Mouse (Mus musculus): ENCODE measurements around the gene Afap1.

The Afap1 gene

GRCm38 (mm10) chr5:35935939-35936338 lies 42.8 kb downstream of the Afap1 start:
- DNase-seq (ENCODE audit: low spot score), result no peak

GRCm38 (mm10) chr5:35938249-35939223 lies 45.4 kb downstream of the Afap1 start:
- no peak for DNase-seq (ENCODE audit: low spot score)

- no peak for DNase-seq (ENCODE audit: low spot score)
Observed at GRCm38 (mm10) chr5:35939958-35940357, 46.8 kb downstream of the Afap1 start.

GRCm38 (mm10) chr5:35943541-35943940 lies 50.4 kb downstream of the Afap1 start:
- no peak for DNase-seq (ENCODE audit: low spot score)

GRCm38 (mm10) chr5:35946841-35947240 lies 53.7 kb downstream of the Afap1 start:
- no peak for DNase-seq (ENCODE audit: low spot score)

- DNase-seq (ENCODE audit: low spot score), result no peak
Observed at GRCm38 (mm10) chr5:35947427-35947826, 54.3 kb downstream of the Afap1 start.

GRCm38 (mm10) chr5:35948225-35948975 lies 55.3 kb downstream of the Afap1 start:
- DNase-seq (ENCODE audit: low spot score), result no peak

GRCm38 (mm10) chr5:35949061-35949460 lies 55.9 kb downstream of the Afap1 start:
- no peak for DNase-seq (ENCODE audit: low spot score)

GRCm38 (mm10) chr5:35950504-35950903 lies 57.4 kb downstream of the Afap1 start:
- no peak for DNase-seq (ENCODE audit: low spot score)

GRCm38 (mm10) chr5:35954055-35954718 lies 61.1 kb downstream of the Afap1 start:
- no peak for DNase-seq (ENCODE audit: low spot score)

GRCm38 (mm10) chr5:35956268-35956667 lies 63.1 kb downstream of the Afap1 start:
- DNase-seq (ENCODE audit: low spot score), result no peak

- no peak for DNase-seq (ENCODE audit: low spot score)
Observed at GRCm38 (mm10) chr5:35958681-35959080, 65.6 kb downstream of the Afap1 start.

- DNase-seq (ENCODE audit: low spot score), result no peak
Observed at GRCm38 (mm10) chr5:35960168-35960567, 67.0 kb downstream of the Afap1 start.

- no peak for DNase-seq (ENCODE audit: low spot score)
Observed at GRCm38 (mm10) chr5:35961271-35961670, 68.2 kb downstream of the Afap1 start.

GRCm38 (mm10) chr5:35963635-35964034 lies 70.5 kb downstream of the Afap1 start:
- DNase-seq (ENCODE audit: low spot score), result no peak

GRCm38 (mm10) chr5:35965036-35965435 lies 71.9 kb downstream of the Afap1 start:
- DNase-seq (ENCODE audit: low spot score), result no peak

GRCm38 (mm10) chr5:35969857-35970256 lies 76.7 kb downstream of the Afap1 start:
- DNase-seq (ENCODE audit: low spot score), result no peak

- DNase-seq (ENCODE audit: low spot score), result no peak
Observed at GRCm38 (mm10) chr5:35970380-35971105, 77.4 kb downstream of the Afap1 start.

GRCm38 (mm10) chr5:35971841-35972578 lies 78.9 kb downstream of the Afap1 start:
- peak; percentile 50 for DNase-seq (ENCODE audit: low spot score)

GRCm38 (mm10) chr5:35972739-35973138 lies 79.6 kb downstream of the Afap1 start:
- no peak for DNase-seq (ENCODE audit: low spot score)

- DNase-seq (ENCODE audit: low spot score), result peak; percentile 51
Observed at GRCm38 (mm10) chr5:35973800-35974199, 80.7 kb downstream of the Afap1 start.
